Mouse (Mus musculus) thymus, postnatal 14 days (tissue): ENCODE results near the gene Acsm5.

ENCODE experiments used
- DNase-seq: peaks from one replicate; pipeline ENCODE4 v3.0.0; 2021

The Acsm5 gene

GRCm38 (mm10) chr7:119519163-119519562 is at the start of gene Acsm5:
TSS of gene Acsm5 (plus strand) at chr7:119519463.
- no peak for DNase-seq

GRCm38 (mm10) chr7:119476500-119477389 is 42.5 kb upstream of the Acsm5 start:
- DNase-seq = no peak

DNA sequence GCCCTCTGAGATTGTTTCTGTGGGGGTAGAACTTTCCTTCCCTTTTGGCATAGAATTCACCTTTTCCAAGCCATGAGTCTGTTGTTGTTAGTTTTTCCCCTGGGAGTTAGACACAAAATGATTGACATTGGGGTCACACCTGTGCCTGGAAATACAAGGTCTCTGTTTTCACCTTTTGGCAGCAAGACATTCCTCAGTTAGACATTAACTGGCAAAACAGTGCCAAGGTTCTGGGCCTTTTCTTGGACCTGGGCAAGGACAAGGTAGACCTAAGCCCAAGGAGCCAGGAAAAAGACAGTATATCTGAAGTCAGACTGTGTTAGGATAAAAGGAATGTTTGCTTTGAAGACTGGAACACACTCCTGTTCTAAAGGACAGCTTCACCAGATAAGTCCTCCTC is 40.0 kb upstream of the Acsm5 start, which contains the start of gene Umod:
Gene Umod, minus strand, starts transcription at position 27 of the 400 bp plus-strand sequence.
- no peak for DNase-seq

DNA sequence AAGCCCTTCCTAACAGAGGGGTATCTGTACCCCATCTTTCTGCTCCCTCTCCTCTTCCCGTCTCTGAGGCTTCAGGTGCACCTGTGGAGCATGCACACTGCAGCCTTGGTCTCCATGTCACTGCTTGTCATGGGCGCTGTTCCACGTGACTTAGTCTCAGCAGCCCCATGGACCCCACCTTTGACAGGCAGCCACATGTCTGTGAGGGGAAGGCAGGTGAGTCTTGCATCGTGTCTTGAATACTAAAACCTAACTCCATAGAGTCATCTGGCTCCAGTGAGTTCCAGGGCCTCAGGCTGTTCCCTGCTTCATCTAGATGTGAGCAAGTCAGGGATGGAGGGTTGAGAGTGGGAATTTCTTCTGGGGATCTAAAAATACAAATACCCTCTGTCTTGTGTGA is 35.1 kb upstream of the Acsm5 start:
- no peak for DNase-seq

DNA sequence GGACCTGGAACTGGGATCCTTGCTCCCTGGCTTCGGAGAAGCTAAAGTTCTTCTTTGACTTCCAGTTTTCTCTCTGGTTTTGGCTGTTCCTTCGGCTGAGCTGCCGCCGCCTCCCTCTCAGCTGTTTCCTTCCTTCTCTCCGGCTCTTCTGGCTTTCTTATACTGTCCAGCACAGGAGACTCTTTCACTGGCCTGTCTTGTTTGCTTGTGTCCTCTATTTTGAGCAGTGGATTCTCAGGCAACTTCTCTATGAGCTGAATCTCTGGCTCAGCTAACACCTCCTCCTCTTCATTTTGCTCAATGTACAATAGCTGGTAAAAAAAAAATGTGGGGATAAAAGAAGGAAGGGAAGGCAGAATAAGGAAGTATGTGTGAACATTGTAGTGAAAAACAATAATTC is 32.6 kb upstream of the Acsm5 start:
- DNase-seq = no peak

DNA sequence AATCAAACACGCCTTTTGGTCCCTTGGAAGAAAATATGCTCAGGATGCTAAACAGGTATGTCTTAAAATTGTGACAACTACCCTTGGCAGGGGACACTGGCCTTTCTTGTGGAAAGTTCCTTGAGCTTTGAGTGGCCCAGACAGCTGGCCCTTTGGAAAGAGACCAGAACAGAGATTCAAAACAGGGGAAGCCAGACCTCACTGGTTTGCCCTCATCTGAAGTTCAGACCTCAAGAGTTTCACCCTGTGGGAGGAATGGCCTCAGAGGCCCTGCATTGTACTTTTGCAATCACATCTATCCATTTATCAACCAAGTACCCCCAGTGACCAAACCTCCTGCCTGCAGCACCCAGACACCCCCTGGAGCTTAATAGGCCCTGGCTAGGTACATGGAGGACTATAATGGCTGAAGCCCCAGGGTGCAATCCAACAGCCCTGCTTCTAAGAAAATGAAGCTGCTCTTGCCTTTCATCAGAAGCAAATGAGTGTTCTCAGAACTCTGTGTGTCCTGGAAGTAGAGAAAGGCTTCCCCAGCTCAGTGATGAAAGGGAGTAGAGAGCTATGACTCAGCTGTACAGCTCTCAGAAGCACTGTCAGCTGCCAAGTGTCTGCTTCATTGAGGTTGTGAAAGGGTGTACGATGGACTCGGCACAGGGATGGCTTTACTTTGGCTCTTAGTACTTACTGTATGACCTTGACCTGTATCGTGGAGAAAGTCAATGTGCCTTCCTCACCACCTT is 29.1 kb upstream of the Acsm5 start:
- DNase-seq = no peak

GRCm38 (mm10) chr7:119511143-119511542 is 8.1 kb upstream of the Acsm5 start:
- no peak for DNase-seq

- DNase-seq = no peak
Observed at GRCm38 (mm10) chr7:119513056-119513455, 6.2 kb upstream of the Acsm5 start.

- DNase-seq = peak; percentile 6
Observed at GRCm38 (mm10) chr7:119515492-119516271, 3.6 kb upstream of the Acsm5 start.

GRCm38 (mm10) chr7:119516272-119516558 is 3.0 kb upstream of the Acsm5 start:
- no peak for DNase-seq

DNA sequence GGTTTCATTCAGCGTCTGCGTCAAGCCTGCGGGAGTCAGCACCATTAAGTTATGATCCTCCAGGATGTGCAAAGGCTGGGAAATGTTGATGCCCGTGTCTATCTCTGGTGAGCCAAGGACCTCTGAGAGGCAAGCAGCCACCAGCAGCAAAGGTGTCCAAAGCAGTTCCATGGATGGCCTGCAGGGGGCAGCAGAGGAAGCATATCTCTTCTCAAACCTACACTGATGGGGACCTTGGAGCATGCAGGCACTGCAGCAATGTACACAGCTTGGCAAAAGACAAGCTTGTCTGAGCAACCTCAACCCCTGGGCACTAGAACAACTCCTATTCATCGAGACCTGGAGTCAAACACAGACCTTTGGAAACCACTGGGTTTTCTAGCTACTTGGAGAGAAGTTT is 391 bp downstream of the Acsm5 start:
- DNase-seq = peak; percentile 36

- DNase-seq = no peak
Observed at GRCm38 (mm10) chr7:119521816-119522215, 2.6 kb downstream of the Acsm5 start.

GRCm38 (mm10) chr7:119522385-119522784 is 3.1 kb downstream of the Acsm5 start:
- no peak for DNase-seq

- DNase-seq = no peak
Observed at GRCm38 (mm10) chr7:119523389-119523788, 4.1 kb downstream of the Acsm5 start, which contains the start of gene Pdilt. TSS of gene Pdilt (minus strand) at chr7:119523489.

GRCm38 (mm10) chr7:119525881-119526281 is 6.6 kb downstream of the Acsm5 start:
- DNase-seq = no peak

- DNase-seq = no peak
Observed at GRCm38 (mm10) chr7:119526486-119526885, 7.2 kb downstream of the Acsm5 start.

DNA sequence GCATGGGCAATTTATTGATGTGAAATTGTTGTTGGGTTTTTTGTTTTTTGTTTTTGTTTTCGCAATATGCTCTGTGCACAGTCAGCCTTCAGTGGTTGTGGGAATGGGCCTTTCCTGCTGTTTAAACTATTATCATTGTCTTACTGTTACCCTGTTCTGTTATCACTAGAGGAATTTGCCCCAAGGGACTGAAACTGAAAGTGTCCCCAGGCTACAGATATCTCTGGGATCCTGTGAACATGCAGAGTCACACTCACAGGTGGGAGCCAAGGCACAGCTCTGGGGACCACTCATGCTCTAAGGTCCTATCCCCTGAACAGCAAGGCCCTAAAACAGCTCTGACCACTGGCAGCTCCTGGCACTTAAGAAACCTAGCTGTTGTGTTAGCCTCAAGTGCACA is 7.9 kb downstream of the Acsm5 start:
- no peak for DNase-seq

DNA sequence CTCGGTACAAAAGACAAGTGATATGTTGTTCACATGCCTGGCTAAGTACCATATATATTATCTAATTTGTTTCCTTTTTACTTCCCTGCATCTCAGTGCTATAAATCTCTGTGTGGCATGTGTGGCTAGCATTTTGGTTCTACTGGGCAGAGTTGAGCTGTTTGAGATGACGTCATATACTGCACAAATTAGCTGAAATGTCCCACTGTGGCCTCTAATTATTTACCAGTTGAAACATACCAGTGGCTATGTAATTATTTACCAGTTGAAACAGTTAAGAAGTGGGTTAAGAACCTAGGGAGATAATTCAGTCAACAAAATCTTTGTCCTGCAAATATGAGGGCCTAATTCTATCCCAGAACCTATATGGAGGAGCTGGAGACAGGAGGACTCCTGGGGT is 8.3 kb downstream of the Acsm5 start:
- DNase-seq = no peak

DNA sequence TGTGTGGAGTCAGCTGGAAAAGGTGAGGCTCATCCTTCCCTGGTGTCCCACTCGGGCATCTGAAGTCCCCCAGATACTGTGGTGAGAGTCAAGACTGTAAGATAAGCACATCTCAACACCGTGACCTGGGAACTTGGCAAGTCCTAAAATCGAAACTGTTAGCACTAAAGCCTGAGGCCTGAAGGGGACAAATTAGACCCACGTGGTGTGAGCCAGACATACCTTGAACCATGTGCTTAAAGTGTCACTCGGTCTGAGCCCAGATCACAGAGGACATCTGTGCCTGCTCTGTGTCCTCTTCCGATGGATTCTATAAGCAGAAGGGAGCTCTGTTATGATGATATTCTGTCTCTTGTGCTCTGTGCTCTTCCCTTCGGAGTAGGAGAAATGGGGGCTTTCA is 9.4 kb downstream of the Acsm5 start:
- no peak for DNase-seq

DNA sequence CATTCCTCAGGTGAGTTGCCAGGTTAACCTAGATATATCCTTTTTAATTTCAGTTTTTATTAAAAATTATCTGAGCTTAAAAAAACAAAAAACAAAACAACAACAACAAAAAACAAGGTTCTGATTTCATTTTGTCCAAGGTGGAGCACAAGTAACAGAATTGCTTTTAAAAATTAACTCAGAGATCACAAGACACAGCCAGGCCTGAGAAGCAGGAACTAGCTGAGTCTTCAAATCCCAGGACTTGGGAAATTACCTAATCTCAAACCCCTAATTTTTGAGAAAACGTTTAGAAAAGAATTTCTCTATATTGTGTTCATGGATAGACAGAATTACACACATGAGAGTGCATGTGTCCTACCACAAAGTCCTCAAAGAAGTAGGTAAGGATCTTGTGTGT is 13.7 kb downstream of the Acsm5 start:
- DNase-seq = no peak

- DNase-seq = no peak
Observed at GRCm38 (mm10) chr7:119534389-119534788, 15.1 kb downstream of the Acsm5 start.

DNA sequence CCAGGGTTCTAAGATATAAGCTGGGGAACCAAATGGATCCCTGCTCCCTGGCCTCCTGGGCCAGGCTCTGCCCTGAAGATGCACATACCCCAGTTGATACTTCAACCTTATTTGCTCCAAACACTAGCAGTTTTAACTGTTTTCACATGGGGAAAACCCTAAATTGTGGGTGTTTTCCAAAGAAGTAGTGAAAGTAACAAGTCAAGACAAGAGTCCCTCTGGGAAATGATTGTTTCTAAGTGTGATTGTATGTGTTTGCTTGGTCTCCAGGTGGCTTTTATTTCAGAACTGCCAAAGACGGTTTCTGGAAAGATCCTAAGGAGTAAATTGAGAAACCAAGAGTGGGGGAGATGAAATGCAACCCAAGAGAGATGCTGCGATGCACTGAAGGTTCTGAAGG is 23.2 kb downstream of the Acsm5 start:
- no peak for DNase-seq

DNA sequence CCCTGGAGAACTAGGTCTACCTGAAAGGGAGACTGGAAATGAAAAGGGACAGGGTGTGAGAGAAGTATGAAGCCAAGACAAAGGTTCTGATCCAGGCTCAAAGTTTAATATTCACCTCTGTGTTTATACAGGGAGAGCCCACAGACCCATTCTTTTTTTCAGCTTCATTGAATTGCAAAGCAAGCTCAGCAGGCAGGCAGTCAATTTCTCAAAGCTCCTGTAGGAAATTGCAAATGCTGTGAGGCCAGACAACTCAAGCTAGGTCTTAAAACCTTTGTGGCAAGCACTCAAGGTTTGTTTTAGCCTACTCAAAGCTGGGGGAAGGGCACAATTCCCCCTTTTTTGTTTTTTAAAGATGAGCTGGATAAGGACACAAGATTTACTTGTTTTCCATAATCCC is 26.3 kb downstream of the Acsm5 start:
- no peak for DNase-seq
